In genomic region chr10:30768250-30768649, GRCm38 (mm10) we compare ENCODE assay signal across 17 mouse cellular contexts. TPM values are rescaled to one million over a fixed set of nuclear protein-coding genes. Genes with fewer than 3 reads are reported as not detected.
DNase-seq lines count a peak whose midpoint lies in the region; ATAC-seq and TF ChIP-seq lines count a peak whose summit lies in the region.
"Had no signal": no experiment of that assay in that cellular context is flagged by ENCODE, and none has a peak within 500 bp of the region (broad histone marks: within the 10 kb centered on the region; RNA-seq: fewer than 3 reads in every experiment).

No protein-coding gene starts in this region.

- peak; percentile 52 to 74 for DNase-seq in heart, adult 18-20 months
- DNase-seq in ovary, adult 18-20 months (ENCODE audit: low spot score), result peak; percentile 76
- no peak for DNase-seq in ovary, postnatal 14 days (ENCODE audit: low spot score)
- DNase-seq in kidney, postnatal 0 days (ENCODE audit: low spot score), result no peak
- DNase-seq in testis, postnatal 14 days (ENCODE audit: low spot score), result peak; percentile 56
- DNase-seq in left cerebral cortex, adult 18-20 months (ENCODE audit: low spot score in 2 of 2), result no peak
- no peak for DNase-seq in forebrain, embryonic 14.5 days (ENCODE audit: low spot score)
- DNase-seq: cerebellum, adult 9-11 months; left cerebral cortex, postnatal 4 days; midbrain, embryonic 14.5 days; thymus, postnatal 4 days had no signal

- ATAC-seq in heart, embryonic 11.5 days (replicated peaks; ENCODE audit: insufficient number of reproducible peaks, low FRiP score, low TSS enrichment), result no peak
- ATAC-seq in kidney, postnatal 0 days (replicated peaks; ENCODE audit: low FRiP score, low read depth), result no peak
- ATAC-seq in forebrain, embryonic 14.5 days, result no peak

- no peaks in the 10 kb centered on the region for H3K27me3 ChIP-seq in heart, embryonic 11.5 days (ENCODE audit: control insufficient read depth, insufficient read depth, low read length)
- no peaks in the 10 kb centered on the region for H3K27me3 ChIP-seq in kidney, postnatal 0 days (ENCODE audit: insufficient read depth, low read length)
- H3K27me3 ChIP-seq in forebrain, embryonic 14.5 days (replicated peaks; ENCODE audit: control insufficient read depth, insufficient read depth, low read length), result no peaks in the 10 kb centered on the region
- H3K27me3 ChIP-seq: embryonic facial prominence, embryonic 12.5 days; heart, embryonic 13.5 days; hindbrain, embryonic 15.5 days; neural tube, embryonic 12.5 days had no signal

- no peak for TF ChIP-seq CTCF in kidney, postnatal 0 days (IDR thresholded peaks at IDR 0.05; ENCODE audit: low read depth)

- H3K4me1 ChIP-seq in heart, embryonic 11.5 days (ENCODE audit: control insufficient read depth, insufficient read depth, low read length), result peaks cover 4% of the 10 kb centered on the region; the same call in 1 of the 2 replicates
- no peaks in the 10 kb centered on the region for H3K4me1 ChIP-seq in kidney, postnatal 0 days (replicated peaks; ENCODE audit: insufficient read depth, low read length)
- H3K4me1 ChIP-seq in forebrain, embryonic 14.5 days (ENCODE audit: control insufficient read depth, insufficient read depth, low read length), result no peaks in the 10 kb centered on the region
- H3K4me1 ChIP-seq: embryonic facial prominence, embryonic 12.5 days; neural tube, embryonic 12.5 days had no signal

- peaks cover 4% of the 10 kb centered on the region; the same call in 1 of the 2 replicates for H3K36me3 ChIP-seq in heart, embryonic 11.5 days (ENCODE audit: control insufficient read depth, insufficient read depth, low read length)
- 0 out of 2 replicates have a peak, but pooled peaks cover 3% of the 10 kb centered on the region for H3K36me3 ChIP-seq in kidney, postnatal 0 days (ENCODE audit: insufficient read depth, low read length)
- H3K36me3 ChIP-seq in forebrain, embryonic 14.5 days (ENCODE audit: control insufficient read depth, insufficient read depth, low read length), result no peaks in the 10 kb centered on the region
- H3K36me3 ChIP-seq: embryonic facial prominence, embryonic 12.5 days; neural tube, embryonic 12.5 days had no signal

- no peak overlapping the region for H3K9ac ChIP-seq in heart, embryonic 11.5 days (ENCODE audit: low read depth, low read length)
- no peak overlapping the region for H3K9ac ChIP-seq in kidney, postnatal 0 days (ENCODE audit: low read depth, low read length)
- no peak overlapping the region for H3K9ac ChIP-seq in forebrain, embryonic 14.5 days (ENCODE audit: low read length)
- H3K9ac ChIP-seq: embryonic facial prominence, embryonic 12.5 days; heart, embryonic 13.5 days; hindbrain, embryonic 15.5 days; neural tube, embryonic 12.5 days had no signal

- no peaks in the 10 kb centered on the region for H3K9me3 ChIP-seq in heart, embryonic 11.5 days (replicated peaks; ENCODE audit: control insufficient read depth, low read length)
- no peaks in the 10 kb centered on the region for H3K9me3 ChIP-seq in kidney, postnatal 0 days (replicated peaks; ENCODE audit: low read length)
- no peaks in the 10 kb centered on the region for H3K9me3 ChIP-seq in forebrain, embryonic 14.5 days (replicated peaks; ENCODE audit: control insufficient read depth, low read length)
- H3K9me3 ChIP-seq: neural tube, embryonic 12.5 days had no signal

- 88% methylated on average over 3 of the region's 3 CpGs for WGBS in heart, embryonic 11.5 days (ENCODE audit: insufficient replicate concordance)
- WGBS in kidney, postnatal 0 days, result 87% methylated on average over 3 of the region's 3 CpGs
- 90% methylated on average over 3 of the region's 3 CpGs for WGBS in forebrain, embryonic 14.5 days

- H3K4me3 ChIP-seq in heart, embryonic 11.5 days (ENCODE audit: low read depth, low read length), result no peak overlapping the region
- no peak overlapping the region for H3K4me3 ChIP-seq in kidney, postnatal 0 days (replicated peaks; ENCODE audit: low read depth, low read length)
- no peak overlapping the region for H3K4me3 ChIP-seq in forebrain, embryonic 14.5 days (ENCODE audit: low read depth, low read length)
- H3K4me3 ChIP-seq: embryonic facial prominence, embryonic 12.5 days; heart, embryonic 13.5 days; hindbrain, embryonic 15.5 days; layer of hippocampus, adult 2 months; neural tube, embryonic 12.5 days had no signal

- H3K4me2 ChIP-seq in heart, embryonic 11.5 days, result no peak overlapping the region
- H3K4me2 ChIP-seq in kidney, postnatal 0 days (ENCODE audit: low read length), result no peak overlapping the region
- H3K4me2 ChIP-seq in forebrain, embryonic 14.5 days (ENCODE audit: low read length), result no peak overlapping the region
- H3K4me2 ChIP-seq: embryonic facial prominence, embryonic 12.5 days; heart, embryonic 13.5 days; hindbrain, embryonic 15.5 days; neural tube, embryonic 12.5 days had no signal

- H3K27ac ChIP-seq in heart, embryonic 11.5 days (ENCODE audit: low read depth, low read length), result no peak overlapping the region
- peak overlapping the region; percentile 64 for H3K27ac ChIP-seq in kidney, postnatal 0 days
- no peak overlapping the region for H3K27ac ChIP-seq in forebrain, embryonic 14.5 days (ENCODE audit: low read depth, low read length)
- H3K27ac ChIP-seq: embryonic facial prominence, embryonic 12.5 days; heart, embryonic 13.5 days; hindbrain, embryonic 15.5 days; layer of hippocampus, adult 2 months; neural tube, embryonic 12.5 days had no signal

RNA-seq across cellular contexts. Expression of gene Ncoa7, which starts 34.9 kb away (rescaled TPM):
- total RNA-seq in heart, adult 18-20 months (2021), result 1 to 10 TPM; 4.0 to 4.6 TPM
- polyA plus RNA-seq in heart, embryonic 11.5 days (2014; fragmentation: Nextera tagmentation; extraction: Ambion mirVana), result 10.1 and 11.4 TPM in 2 replicates
- polyA plus RNA-seq in kidney, postnatal 0 days (2015; fragmentation: Nextera tagmentation; extraction: Ambion mirVana), result 19.6 and 21.9 TPM in 2 replicates
- 100 to 1,000 TPM in 1 of 2 experiments, 10 to 100 TPM in 1; 97.6 to 103 TPM for total RNA-seq in left cerebral cortex, adult 18-20 months (2021)
- 7.1 and 10.3 TPM in 2 replicates for polyA plus RNA-seq in forebrain, embryonic 14.5 days (2014; fragmentation: Nextera tagmentation; extraction: Ambion mirVana)

Comparison
In these comparisons a context has a peak if more than half of its experiments do, and no peak if none do; other contexts are left out.
1. DNase-seq: peak in heart, adult 18-20 months (2 of 2), ovary, adult 18-20 months (single experiment) and testis, postnatal 14 days (single experiment); none in ovary, postnatal 14 days (single experiment), kidney, postnatal 0 days (single experiment), left cerebral cortex, adult 18-20 months (0 of 2) and forebrain, embryonic 14.5 days (single experiment).